Mouse (Mus musculus) megakaryocyte, embryonic 14.5 days (primary cell): Measurements from ENCODE around the gene Atp6v0a4. TPM values are rescaled to one million over a fixed set of nuclear protein-coding genes. Genes with fewer than 3 reads are reported as not detected.

Source experiments
- H3K27me3 ChIP-seq: replicated peaks from 2 replicates; pipeline ENCODE3; 2012; ENCODE audit warnings: inconsistent platforms
- H3K36me3 ChIP-seq: replicated peaks from 2 replicates; pipeline ENCODE3; 2012; ENCODE audit warnings: low read length, inconsistent platforms, mixed read lengths
- H3K4me1 ChIP-seq: 2 replicates; pipeline ENCODE4 v1.6.1; 2012; ENCODE audit warnings: inconsistent platforms
- H3K4me3 ChIP-seq: replicated peaks from 2 replicates; pipeline ENCODE3; 2012; ENCODE audit warnings: moderate library complexity, mild to moderate bottlenecking, inconsistent platforms
- H3K9me3 ChIP-seq: 2 replicates; pipeline ENCODE4 v1.6.1; 2012; ENCODE audit warnings: inconsistent platforms
- FLI1 ChIP-seq: IDR thresholded peaks from 2 replicates; pipeline ENCODE4 v1.6.1; 2012; ENCODE audit warnings: low read length, inconsistent platforms, mixed read lengths
- GATA1 ChIP-seq: IDR thresholded peaks from 3 replicates; pipeline ENCODE4 v1.6.1; 2012; ENCODE audit warnings: mixed read lengths, low read length, inconsistent platforms, borderline replicate concordance
- polyA plus RNA-seq: library from polyadenylated mRNA; stranded (reverse); fragments of >175 nt; gene quantifications from 2 replicates; pipeline ENCODE4 v1.2.3, GENCODE M21; 2012; ENCODE audit warnings: low replicate concordance; ENCODE audit not compliant: insufficient read depth

Atp6v0a4 gene
- polyA plus RNA-seq, 1 experiment = not detected

GRCm38 (mm10) chr6:38087242-38088026 is 37.0 kb downstream of the Atp6v0a4 start:
- Histone ChIP-seq H3K27me3 (no peaks in the 10 kb centered on the region), H3K36me3 (no peaks in the 10 kb centered on the region), H3K9me3 (peaks cover 10% of the 10 kb centered on the region), H3K4me3 (no peak overlapping the region), H3K4me1 (no peaks in the 10 kb centered on the region)
- no peak for TF ChIP-seq GATA1
- no peak for TF ChIP-seq FLI1

DNA sequence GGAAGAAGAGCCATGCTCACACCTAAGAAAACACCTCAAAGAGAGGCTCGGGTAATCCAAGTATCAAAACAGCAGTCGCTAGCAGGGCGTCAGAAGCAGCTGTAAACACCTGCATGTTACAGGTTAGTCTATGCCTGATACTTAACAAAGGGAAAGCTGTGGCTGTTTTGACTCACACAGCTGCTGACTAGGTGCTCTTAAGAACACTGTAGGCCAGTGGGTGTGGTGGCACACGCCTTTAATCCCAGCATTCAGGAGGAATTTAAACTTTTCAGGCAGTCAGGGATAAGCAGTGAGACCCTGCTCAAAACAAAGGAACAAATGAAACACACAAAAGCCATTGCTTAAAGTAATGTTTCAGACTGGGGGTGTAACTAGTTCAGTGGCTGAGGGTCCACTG is 41.2 kb downstream of the Atp6v0a4 start:
- Histone ChIP-seq H3K4me1 (no peaks in the 10 kb centered on the region), H3K9me3 (peaks cover 10% of the 10 kb centered on the region; the same call in 1 of the 2 replicates), H3K36me3 (no peaks in the 10 kb centered on the region), H3K4me3 (no peak overlapping the region), H3K27me3 (peaks cover 6% of the 10 kb centered on the region)
- TF ChIP-seq GATA1 = no peak

DNA sequence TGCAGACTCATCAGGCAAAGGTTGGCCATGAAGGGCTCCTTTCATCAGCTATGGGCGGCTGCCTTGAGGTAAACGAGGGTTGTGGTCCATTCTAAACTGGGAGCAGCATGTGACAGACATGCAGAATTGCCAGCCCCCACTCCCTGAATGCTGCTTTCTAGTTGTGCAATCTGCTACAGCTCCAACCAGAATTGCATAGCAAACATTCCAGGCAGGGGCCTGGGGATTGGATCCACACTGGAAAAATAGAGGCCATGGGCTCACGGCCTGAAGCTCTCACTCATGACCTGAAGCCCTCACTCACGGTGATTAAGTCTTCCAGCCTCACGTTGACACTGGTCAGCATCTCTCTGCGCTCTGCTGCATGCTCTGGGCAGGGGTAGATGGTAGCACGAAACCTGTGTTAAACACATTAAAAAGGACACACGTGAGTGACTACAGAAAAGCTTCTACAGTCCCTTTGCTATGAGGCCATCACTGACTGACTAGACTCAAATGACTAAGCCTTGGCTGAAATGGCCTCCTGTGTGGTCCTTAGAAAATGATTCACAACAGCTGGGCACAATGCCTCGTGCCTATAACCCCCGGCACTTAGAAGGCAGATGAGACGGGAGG is 42.6 kb downstream of the Atp6v0a4 start:
- Histone ChIP-seq H3K36me3 (no peaks in the 10 kb centered on the region), H3K4me3 (no peak overlapping the region), H3K4me1 (no peaks in the 10 kb centered on the region), H3K27me3 (peaks cover 8% of the 10 kb centered on the region), H3K9me3 (peaks cover 12% of the 10 kb centered on the region; the same call in 1 of the 2 replicates)
- TF ChIP-seq FLI1 (no peak), GATA1 (no peak)

DNA sequence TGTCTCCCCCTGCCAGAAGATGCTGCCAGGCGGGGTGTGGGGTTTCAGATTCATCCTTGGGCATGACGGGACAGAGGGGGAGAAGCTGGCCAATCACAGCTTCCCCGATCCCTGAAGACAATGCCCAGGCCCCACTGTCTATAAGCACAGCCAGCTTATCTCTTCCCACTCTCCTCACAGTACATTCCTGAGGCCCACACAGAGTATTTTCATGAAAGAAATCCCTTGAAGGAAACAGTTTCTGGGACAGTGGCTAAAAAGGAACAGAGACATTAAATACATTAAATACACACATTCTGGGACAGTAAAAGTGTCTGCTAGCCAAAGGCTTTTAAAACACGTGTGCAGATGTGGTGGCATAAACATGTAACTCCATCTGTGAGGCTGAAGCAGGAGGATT is 44.0 kb downstream of the Atp6v0a4 start:
- H3K36me3 ChIP-seq = no peaks in the 10 kb centered on the region
- peaks cover 18% of the 10 kb centered on the region for H3K9me3 ChIP-seq
- TF ChIP-seq GATA1 (no peak), FLI1 (no peak)
- H3K4me1 ChIP-seq = peaks cover 2% of the 10 kb centered on the region; the same call in 1 of the 2 replicates
- peaks cover 8% of the 10 kb centered on the region for H3K27me3 ChIP-seq
- H3K4me3 ChIP-seq = no peak overlapping the region

DNA sequence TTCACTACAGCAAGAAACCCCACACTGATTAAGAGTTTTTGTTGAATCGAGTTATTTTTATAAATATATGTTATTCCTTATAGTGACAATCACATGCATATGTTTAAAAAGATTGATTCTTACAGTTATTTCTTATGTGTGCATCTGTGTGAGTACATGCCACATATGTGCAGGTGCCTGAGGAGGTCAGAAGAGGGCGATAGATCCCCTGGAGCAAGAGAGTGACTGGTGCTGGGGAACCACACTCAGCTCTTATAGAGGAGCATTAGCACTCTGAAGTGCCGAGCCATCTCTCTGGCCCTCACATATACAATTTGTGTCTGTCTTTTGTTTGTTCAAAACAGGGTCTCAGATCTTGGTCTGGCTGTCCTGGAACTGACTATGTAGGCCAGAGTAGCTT is 50.8 kb downstream of the Atp6v0a4 start:
- Histone ChIP-seq H3K4me1 (peaks cover 15% of the 10 kb centered on the region), H3K27me3 (peaks cover 4% of the 10 kb centered on the region), H3K4me3 (no peak overlapping the region), H3K9me3 (peaks cover 30% of the 10 kb centered on the region), H3K36me3 (no peaks in the 10 kb centered on the region)
- TF ChIP-seq GATA1 (no peak), FLI1 (no peak)

- H3K4me1 ChIP-seq = peaks cover 18% of the 10 kb centered on the region
- TF ChIP-seq GATA1 = no peak
- TF ChIP-seq FLI1 = no peak
- H3K27me3 ChIP-seq = no peaks in the 10 kb centered on the region
- no peak overlapping the region for H3K4me3 ChIP-seq
- peaks cover 24% of the 10 kb centered on the region for H3K9me3 ChIP-seq
- no peaks in the 10 kb centered on the region for H3K36me3 ChIP-seq
Measured at GRCm38 (mm10) chr6:38072137-38072796, 52.1 kb downstream of the Atp6v0a4 start.

DNA sequence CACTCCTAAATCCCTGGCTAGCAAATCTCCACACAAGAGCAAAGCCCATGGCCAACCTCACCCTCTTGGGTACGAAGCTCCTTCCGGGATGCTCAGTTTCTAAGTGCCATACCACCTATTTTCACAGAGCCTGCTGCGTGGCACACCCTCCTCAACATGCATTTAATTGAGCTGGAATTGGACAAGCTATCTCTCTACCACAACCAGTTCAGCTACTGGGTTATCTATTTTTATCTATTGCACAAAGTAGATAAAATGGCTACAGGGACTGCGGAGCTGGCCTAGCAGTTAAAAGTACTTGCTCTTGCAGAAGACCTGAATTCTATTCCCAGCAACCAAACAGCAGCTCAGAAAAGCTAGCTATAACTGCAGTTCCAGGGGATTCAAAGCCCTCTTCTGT is 53.1 kb downstream of the Atp6v0a4 start:
- H3K4me1 ChIP-seq = peaks cover 25% of the 10 kb centered on the region
- H3K36me3 ChIP-seq = no peaks in the 10 kb centered on the region
- no peak for TF ChIP-seq GATA1
- no peak for TF ChIP-seq FLI1
- H3K9me3 ChIP-seq = peaks cover 24% of the 10 kb centered on the region
- H3K4me3 ChIP-seq = no peak overlapping the region
- no peaks in the 10 kb centered on the region for H3K27me3 ChIP-seq

DNA sequence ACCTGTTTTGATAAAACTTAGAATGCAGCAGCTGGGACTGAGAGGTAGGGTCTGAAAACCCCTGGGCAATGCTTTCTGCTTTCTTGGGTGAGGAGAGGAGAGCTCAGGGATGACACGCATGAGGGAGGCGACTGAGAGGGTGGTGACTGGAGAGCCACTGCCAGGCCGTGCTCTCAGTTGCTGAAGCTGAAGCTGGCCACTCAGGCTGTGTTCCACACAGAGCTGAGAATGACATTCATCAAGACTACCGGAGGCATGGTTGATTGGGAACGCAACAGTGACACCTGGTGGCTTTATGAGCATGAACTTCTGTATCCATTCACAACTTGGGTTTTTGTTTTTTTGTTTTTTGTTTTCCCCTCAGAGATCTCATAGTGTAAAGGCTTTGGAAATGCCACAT is 58.2 kb downstream of the Atp6v0a4 start:
- no peak for TF ChIP-seq GATA1
- Histone ChIP-seq H3K4me1 (peaks cover 30% of the 10 kb centered on the region), H3K9me3 (peaks cover 25% of the 10 kb centered on the region), H3K27me3 (no peaks in the 10 kb centered on the region), H3K36me3 (no peaks in the 10 kb centered on the region), H3K4me3 (peak overlapping the region; percentile 62)

DNA sequence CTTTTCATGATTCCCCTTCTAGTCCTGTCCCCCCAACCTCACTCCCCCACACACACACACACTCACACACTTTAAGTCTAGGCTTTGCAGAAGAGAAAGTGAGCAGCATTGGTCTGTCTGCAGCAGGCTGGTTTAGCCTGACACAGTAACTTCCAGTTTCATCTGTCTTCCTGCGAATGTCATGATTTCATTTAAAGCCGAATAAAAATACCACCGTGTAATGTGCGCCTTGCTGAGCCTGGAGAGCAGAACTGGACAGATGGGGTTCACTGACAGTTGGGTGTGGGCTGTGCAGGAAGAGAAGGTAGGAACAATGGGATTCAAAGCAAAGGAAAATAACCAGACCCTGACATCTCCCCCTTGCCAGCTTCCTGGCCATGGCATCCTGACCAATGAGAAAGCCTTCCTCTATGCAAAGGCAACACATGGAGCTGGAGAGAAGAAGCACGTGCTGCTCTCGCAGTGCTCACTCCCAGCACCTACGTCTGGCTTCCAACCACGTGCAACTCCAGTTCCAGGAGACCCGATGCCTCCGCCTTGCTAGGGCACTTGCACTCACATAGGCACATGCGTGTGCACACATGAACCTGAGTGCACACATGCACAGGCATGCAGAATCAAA is 58.8 kb downstream of the Atp6v0a4 start:
- no peaks in the 10 kb centered on the region for H3K36me3 ChIP-seq
- H3K9me3 ChIP-seq = peaks cover 29% of the 10 kb centered on the region
- H3K4me1 ChIP-seq = peaks cover 24% of the 10 kb centered on the region
- TF ChIP-seq GATA1 (no peak), FLI1 (no peak)
- no peaks in the 10 kb centered on the region for H3K27me3 ChIP-seq
- H3K4me3 ChIP-seq = peak overlapping the region; percentile 62
